ENCODE assay signal across 10 mouse cellular contexts in the genomic region with DNA sequence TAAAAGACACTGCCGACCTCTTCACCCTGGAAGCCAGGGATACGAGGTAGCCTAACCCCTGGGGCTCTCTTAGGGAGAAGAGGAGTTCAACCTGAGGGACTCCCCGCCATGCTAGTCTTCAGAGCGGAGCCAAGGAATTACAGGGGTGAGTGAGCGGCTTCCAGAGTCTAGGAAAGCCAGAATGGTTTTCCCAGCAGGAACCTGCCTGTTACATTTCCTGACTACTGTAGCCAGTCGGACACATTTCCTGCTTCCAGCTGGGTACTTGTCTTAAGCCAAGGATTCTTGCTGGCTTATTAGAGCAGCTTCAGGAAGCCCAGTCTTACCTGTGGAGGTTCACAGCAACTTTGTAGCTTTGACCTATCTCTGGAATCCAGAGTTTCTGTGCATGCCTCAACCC. TPM values are rescaled to one million over a fixed set of nuclear protein-coding genes. Genes with fewer than 3 reads are reported as not detected.
DNase-seq lines count a peak whose midpoint lies in the region; ATAC-seq and TF ChIP-seq lines count a peak whose summit lies in the region.
"Had no signal": no experiment of that assay in that cellular context is flagged by ENCODE, and none has a peak within 500 bp of the region (broad histone marks: within the 10 kb centered on the region; RNA-seq: fewer than 3 reads in every experiment).

No protein-coding gene starts in this region.

- ATAC-seq in heart, embryonic 11.5 days (replicated peaks; ENCODE audit: insufficient number of reproducible peaks, low FRiP score, low TSS enrichment), result no peak
- ATAC-seq in lung, embryonic 15.5 days (ENCODE audit: borderline replicate concordance, extremely low read depth, low FRiP score, low TSS enrichment), result no peak
- no peak for ATAC-seq in embryonic facial prominence, embryonic 11.5 days (replicated peaks; ENCODE audit: insufficient number of reproducible peaks, low FRiP score, low TSS enrichment, low read depth)
- no peak for ATAC-seq in stomach, embryonic 16.5 days (ENCODE audit: insufficient read depth, low FRiP score)

- no peak for TF ChIP-seq POLR2A in heart, adult 2 months (IDR thresholded peaks at IDR 0.05; ENCODE audit: insufficient read depth, low read depth, low read length)

- no peaks in the 10 kb centered on the region for H3K79me2 ChIP-seq in heart, adult 2 months (replicated peaks; ENCODE audit: control insufficient read depth, insufficient read depth, low read length)

- H3K27ac ChIP-seq in heart, embryonic 11.5 days (ENCODE audit: low read depth, low read length), result peak overlapping the region; percentile 58; the same call in 1 of the 2 replicates
- no peak overlapping the region for H3K27ac ChIP-seq in heart, adult 2 months
- peak overlapping the region; percentile 39 for H3K27ac ChIP-seq in lung, embryonic 15.5 days
- peak overlapping the region; percentile 57; the same call in 1 of the 2 replicates for H3K27ac ChIP-seq in embryonic facial prominence, embryonic 11.5 days (replicated peaks; ENCODE audit: low read depth, low read length)
- peak overlapping the region; percentile 52 for H3K27ac ChIP-seq in stomach, embryonic 16.5 days (ENCODE audit: low read length)

- H3K4me2 ChIP-seq in heart, embryonic 11.5 days, result no peak overlapping the region
- H3K4me2 ChIP-seq in lung, embryonic 15.5 days, result no peak overlapping the region
- no peak overlapping the region for H3K4me2 ChIP-seq in embryonic facial prominence, embryonic 11.5 days (ENCODE audit: low read depth, low read length)
- no peak overlapping the region for H3K4me2 ChIP-seq in stomach, embryonic 16.5 days (ENCODE audit: low read depth, low read length)
- H3K4me2 ChIP-seq: forebrain, embryonic 13.5 days had no signal

- TF ChIP-seq CTCF in heart, adult 2 months (IDR thresholded peaks at IDR 0.05), result no peak

- H3K9ac ChIP-seq in heart, embryonic 11.5 days (ENCODE audit: low read depth, low read length), result no peak overlapping the region; the same call in 1 of the 2 replicates
- no peak overlapping the region for H3K9ac ChIP-seq in heart, adult 2 months (ENCODE audit: low read depth, low read length)
- no peak overlapping the region for H3K9ac ChIP-seq in lung, embryonic 15.5 days
- H3K9ac ChIP-seq in embryonic facial prominence, embryonic 11.5 days (replicated peaks; ENCODE audit: low read length), result no peak overlapping the region
- peak overlapping the region; percentile 50; the same call in 1 of the 2 replicates for H3K9ac ChIP-seq in stomach, embryonic 16.5 days (ENCODE audit: low read length)
- H3K9ac ChIP-seq: forebrain, embryonic 13.5 days had no signal

- H3K4me3 ChIP-seq in heart, embryonic 11.5 days (ENCODE audit: low read depth, low read length), result no peak overlapping the region
- no peak overlapping the region for H3K4me3 ChIP-seq in heart, adult 2 months
- H3K4me3 ChIP-seq in lung, embryonic 15.5 days, result no peak overlapping the region
- no peak overlapping the region for H3K4me3 ChIP-seq in embryonic facial prominence, embryonic 11.5 days (ENCODE audit: low read depth, low read length)
- no peak overlapping the region for H3K4me3 ChIP-seq in stomach, embryonic 16.5 days (replicated peaks; ENCODE audit: low read length)
- H3K4me3 ChIP-seq: forebrain, embryonic 13.5 days had no signal

- 66% methylated on average over 6 of the region's 6 CpGs for WGBS in heart, embryonic 11.5 days (ENCODE audit: insufficient replicate concordance)
- WGBS in heart, adult 2 months, result 52% methylated on average over 6 of the region's 6 CpGs
- 46% methylated on average over 6 of the region's 6 CpGs for WGBS in lung, embryonic 15.5 days
- WGBS in embryonic facial prominence, embryonic 11.5 days, result 43% methylated on average over 6 of the region's 6 CpGs
- WGBS in stomach, embryonic 16.5 days, result 58% methylated on average over 6 of the region's 6 CpGs

- TF ChIP-seq EP300 in heart, adult 2 months (IDR thresholded peaks at IDR 0.05; ENCODE audit: insufficient read depth, low read depth, low read length), result no peak

- no peaks in the 10 kb centered on the region for H3K27me3 ChIP-seq in heart, embryonic 11.5 days (ENCODE audit: control insufficient read depth, insufficient read depth, low read length)
- no peaks in the 10 kb centered on the region for H3K27me3 ChIP-seq in heart, adult 2 months (ENCODE audit: control insufficient read depth, insufficient read depth, low read length)
- H3K27me3 ChIP-seq in lung, embryonic 15.5 days, result no peaks in the 10 kb centered on the region
- H3K27me3 ChIP-seq in embryonic facial prominence, embryonic 11.5 days (ENCODE audit: control insufficient read depth, insufficient read depth, low read length), result no peaks in the 10 kb centered on the region
- no peaks in the 10 kb centered on the region for H3K27me3 ChIP-seq in stomach, embryonic 16.5 days (ENCODE audit: control insufficient read depth, insufficient read depth, low read length)
- H3K27me3 ChIP-seq: forebrain, embryonic 13.5 days had no signal

- H3K9me3 ChIP-seq in heart, embryonic 11.5 days (replicated peaks; ENCODE audit: control insufficient read depth, low read length), result no peaks in the 10 kb centered on the region
- no peaks in the 10 kb centered on the region for H3K9me3 ChIP-seq in lung, embryonic 15.5 days
- H3K9me3 ChIP-seq in embryonic facial prominence, embryonic 11.5 days (replicated peaks; ENCODE audit: control insufficient read depth, low read length), result no peaks in the 10 kb centered on the region
- no peaks in the 10 kb centered on the region for H3K9me3 ChIP-seq in stomach, embryonic 16.5 days (replicated peaks; ENCODE audit: control insufficient read depth, low read length)
- H3K9me3 ChIP-seq: forebrain, embryonic 13.5 days had no signal

- intact Hi-C loops in heart, adult 2 months (cut with DNase I), result loop anchor here (2.0 to 10.0 kb wide), 3 partner anchors 49 to 383 kb away; a partner anchor contains a TSS

- DNase-seq in heart, adult 2 months, result no peak
- DNase-seq in lung, postnatal 14 days, result no peak
- DNase-seq in embryonic facial prominence, embryonic 11.5 days (ENCODE audit: low spot score), result no peak
- no peak for DNase-seq in frontal cortex, postnatal 25 days (ENCODE audit: low spot score in 2 of 2)
- DNase-seq: adrenal gland, adult 8-10 months; thymus, adult 2 months had no signal

- peaks cover 47% of the 10 kb centered on the region for H3K4me1 ChIP-seq in heart, embryonic 11.5 days (ENCODE audit: control insufficient read depth, insufficient read depth, low read length)
- no peaks in the 10 kb centered on the region; the same call in none of the 2 replicates for H3K4me1 ChIP-seq in heart, adult 2 months (ENCODE audit: control insufficient read depth, insufficient read depth, low read length)
- peaks cover 33% of the 10 kb centered on the region for H3K4me1 ChIP-seq in lung, embryonic 15.5 days
- H3K4me1 ChIP-seq in embryonic facial prominence, embryonic 11.5 days (ENCODE audit: control insufficient read depth, insufficient read depth, low read length), result peaks cover 7% of the 10 kb centered on the region
- peaks cover 35% of the 10 kb centered on the region for H3K4me1 ChIP-seq in stomach, embryonic 16.5 days (ENCODE audit: control insufficient read depth, insufficient read depth, low read length)

- no peaks in the 10 kb centered on the region; the same call in 1 of the 2 replicates for H3K36me3 ChIP-seq in heart, embryonic 11.5 days (ENCODE audit: control insufficient read depth, insufficient read depth, low read length)
- H3K36me3 ChIP-seq in heart, adult 2 months (ENCODE audit: control insufficient read depth, insufficient read depth, low read length), result no peaks in the 10 kb centered on the region
- H3K36me3 ChIP-seq in lung, embryonic 15.5 days, result no peaks in the 10 kb centered on the region
- H3K36me3 ChIP-seq in embryonic facial prominence, embryonic 11.5 days (replicated peaks; ENCODE audit: control insufficient read depth, insufficient read depth, low read depth, low read length), result no peaks in the 10 kb centered on the region
- H3K36me3 ChIP-seq in stomach, embryonic 16.5 days (ENCODE audit: control insufficient read depth, insufficient read depth, low read length), result no peaks in the 10 kb centered on the region

RNA-seq across cellular contexts. Expression of a gene that starts 34.8 kb away (rescaled TPM):
- polyA plus RNA-seq in heart, embryonic 11.5 days (2014; fragmentation: Nextera tagmentation; extraction: Ambion mirVana), result 113 and 164 TPM in 2 replicates
- 1 to 10 TPM; 9.3 to 9.8 TPM for total RNA-seq in heart, adult 2 months (2021)
- 12.9 and 13.1 TPM in 2 replicates for polyA plus RNA-seq in heart, adult 2 months (2012; rRNA removed)
- 263 and 283 TPM in 2 replicates for polyA plus RNA-seq in lung, embryonic 15.5 days (2015; fragmentation: Nextera tagmentation; extraction: Ambion mirVana)
- polyA plus RNA-seq in embryonic facial prominence, embryonic 11.5 days (2014; fragmentation: Nextera tagmentation; extraction: Ambion mirVana), result 55.5 and 57.5 TPM in 2 replicates
- polyA plus RNA-seq in stomach, embryonic 16.5 days (2015; fragmentation: Nextera tagmentation; extraction: Ambion mirVana), result 78.9 and 82.2 TPM in 2 replicates
